17 mouse cellular contexts compared by ENCODE assay signal in genomic region chr14:117906361-117906760, GRCm38 (mm10).
DNase-seq lines count a peak whose midpoint lies in the region; ATAC-seq and TF ChIP-seq lines count a peak whose summit lies in the region.
"Had no signal": no experiment of that assay in that cellular context is flagged by ENCODE, and none has a peak within 500 bp of the region (broad histone marks: within the 10 kb centered on the region; RNA-seq: fewer than 3 reads in every experiment).

No protein-coding gene starts in this region.

- WGBS in forebrain, embryonic 10.5 days, result 72% methylated on average over 5 of the region's 5 CpGs
- WGBS in forebrain, postnatal 0 days, result 39% methylated on average over 5 of the region's 5 CpGs
- WGBS in midbrain, embryonic 11.5 days, result 48% methylated on average over 5 of the region's 5 CpGs
- WGBS in midbrain, postnatal 0 days, result 31% methylated on average over 5 of the region's 5 CpGs
- 61% methylated on average over 5 of the region's 5 CpGs for WGBS in limb, embryonic 10.5 days
- 23% methylated on average over 5 of the region's 5 CpGs for WGBS in neural tube, embryonic 14.5 days

- no peak for TF ChIP-seq CTCF in forebrain, postnatal 0 days (IDR thresholded peaks at IDR 0.05; ENCODE audit: low read depth)
- no peak for TF ChIP-seq CTCF in midbrain, postnatal 0 days (IDR thresholded peaks at IDR 0.05)
- no peak for TF ChIP-seq CTCF in gastrocnemius, adult 2 months (IDR thresholded peaks at IDR 0.05)

- H3K9ac ChIP-seq in forebrain, postnatal 0 days, result no peak overlapping the region
- H3K9ac ChIP-seq in midbrain, embryonic 11.5 days (ENCODE audit: low read length), result no peak overlapping the region
- no peak overlapping the region for H3K9ac ChIP-seq in midbrain, postnatal 0 days (replicated peaks; ENCODE audit: low read length, poor library complexity, severe bottlenecking)
- H3K9ac ChIP-seq in neural tube, embryonic 14.5 days (replicated peaks; ENCODE audit: low read depth, low read length), result no peak overlapping the region
- H3K9ac ChIP-seq: embryonic facial prominence, embryonic 13.5 days; liver, embryonic 15.5 days had no signal

- no peak for DNase-seq in forebrain, embryonic 10.5 days (ENCODE audit: extremely low spot score, low spot score)
- DNase-seq in forebrain, postnatal 0 days, result no peak
- peak; percentile 88 for DNase-seq in midbrain, embryonic 11.5 days (ENCODE audit: low spot score, missing footprints)
- DNase-seq in midbrain, postnatal 0 days (ENCODE audit: low spot score), result no peak
- DNase-seq in limb, embryonic 10.5 days (ENCODE audit: low spot score), result no peak
- no peak for DNase-seq in gastrocnemius, adult 2 months
- DNase-seq: adrenal gland, postnatal 10 days; cerebellum, adult 9-11 months; heart, postnatal 10 days; kidney, adult 2 months had no signal

- no peaks in the 10 kb centered on the region for H3K9me3 ChIP-seq in forebrain, embryonic 10.5 days
- no peaks in the 10 kb centered on the region for H3K9me3 ChIP-seq in forebrain, postnatal 0 days (ENCODE audit: low read length)
- H3K9me3 ChIP-seq in midbrain, embryonic 11.5 days (ENCODE audit: control insufficient read depth, low read length), result no peaks in the 10 kb centered on the region
- H3K9me3 ChIP-seq in midbrain, postnatal 0 days (ENCODE audit: low read length), result no peaks in the 10 kb centered on the region
- no peaks in the 10 kb centered on the region for H3K9me3 ChIP-seq in limb, embryonic 10.5 days (replicated peaks)
- no peaks in the 10 kb centered on the region for H3K9me3 ChIP-seq in neural tube, embryonic 14.5 days (ENCODE audit: control insufficient read depth, low read length)
- H3K9me3 ChIP-seq: embryonic facial prominence, embryonic 13.5 days; liver, embryonic 15.5 days had no signal

- H3K27ac ChIP-seq in forebrain, embryonic 10.5 days, result peak overlapping the region; percentile 62
- H3K27ac ChIP-seq in forebrain, postnatal 0 days (ENCODE audit: low read depth, low read length), result no peak overlapping the region
- no peak overlapping the region for H3K27ac ChIP-seq in midbrain, embryonic 11.5 days (ENCODE audit: low read depth, low read length)
- no peak overlapping the region for H3K27ac ChIP-seq in midbrain, postnatal 0 days (ENCODE audit: low read depth, low read length)
- 0 out of 2 replicates have a peak overlapping the region, but pooled peaks have one; percentile 30 for H3K27ac ChIP-seq in limb, embryonic 10.5 days
- H3K27ac ChIP-seq in neural tube, embryonic 14.5 days (ENCODE audit: low read depth, low read length), result no peak overlapping the region
- no peak overlapping the region for H3K27ac ChIP-seq in gastrocnemius, adult 2 months
- H3K27ac ChIP-seq: embryonic facial prominence, embryonic 13.5 days; liver, embryonic 15.5 days had no signal

- no peaks in the 10 kb centered on the region for H3K36me3 ChIP-seq in forebrain, embryonic 10.5 days (replicated peaks)
- no peaks in the 10 kb centered on the region for H3K36me3 ChIP-seq in forebrain, postnatal 0 days (ENCODE audit: insufficient read depth)
- no peaks in the 10 kb centered on the region for H3K36me3 ChIP-seq in midbrain, embryonic 11.5 days (ENCODE audit: control insufficient read depth, insufficient read depth, low read length)
- H3K36me3 ChIP-seq in midbrain, postnatal 0 days (ENCODE audit: insufficient read depth, low read length), result no peaks in the 10 kb centered on the region
- H3K36me3 ChIP-seq in limb, embryonic 10.5 days, result no peaks in the 10 kb centered on the region
- no peaks in the 10 kb centered on the region for H3K36me3 ChIP-seq in neural tube, embryonic 14.5 days (ENCODE audit: control insufficient read depth, insufficient read depth, low read length)
- H3K36me3 ChIP-seq: embryonic facial prominence, embryonic 13.5 days; liver, embryonic 15.5 days had no signal

- H3K4me1 ChIP-seq in forebrain, embryonic 10.5 days, result peaks cover 25% of the 10 kb centered on the region
- no peaks in the 10 kb centered on the region; the same call in 1 of the 2 replicates for H3K4me1 ChIP-seq in forebrain, postnatal 0 days (ENCODE audit: insufficient read depth)
- peaks cover 10% of the 10 kb centered on the region for H3K4me1 ChIP-seq in midbrain, embryonic 11.5 days (ENCODE audit: control insufficient read depth, insufficient read depth, low read length)
- H3K4me1 ChIP-seq in midbrain, postnatal 0 days (ENCODE audit: insufficient read depth, low read length), result 0 out of 2 replicates have a peak, but pooled peaks cover 7% of the 10 kb centered on the region
- H3K4me1 ChIP-seq in limb, embryonic 10.5 days, result peaks cover 17% of the 10 kb centered on the region
- H3K4me1 ChIP-seq in neural tube, embryonic 14.5 days (ENCODE audit: control insufficient read depth, insufficient read depth, low read length), result peaks cover 13% of the 10 kb centered on the region
- H3K4me1 ChIP-seq: liver, embryonic 15.5 days had no signal

- intact Hi-C loops in gastrocnemius, adult 2 months (cut with DNase I), result no loop called here

- no peak for ATAC-seq in forebrain, postnatal 0 days
- peak; percentile 43; the same call in 1 of the 2 replicates for ATAC-seq in midbrain, embryonic 11.5 days (ENCODE audit: low FRiP score)
- ATAC-seq in midbrain, postnatal 0 days (ENCODE audit: low FRiP score), result no peak
- ATAC-seq in neural tube, embryonic 14.5 days (ENCODE audit: low read depth), result peak; percentile 19; the same call in 1 of the 2 replicates
- no peak for ATAC-seq in frontal cortex, adult (ENCODE audit: low TSS enrichment)
- ATAC-seq: lung, postnatal 0 days; Patski had no signal

- no peak overlapping the region for H3K4me3 ChIP-seq in forebrain, embryonic 10.5 days
- no peak overlapping the region for H3K4me3 ChIP-seq in forebrain, postnatal 0 days (ENCODE audit: low read depth, low read length)
- H3K4me3 ChIP-seq in midbrain, embryonic 11.5 days (ENCODE audit: low read depth, low read length), result no peak overlapping the region
- no peak overlapping the region for H3K4me3 ChIP-seq in midbrain, postnatal 0 days (ENCODE audit: low read depth, low read length)
- H3K4me3 ChIP-seq in limb, embryonic 10.5 days, result no peak overlapping the region
- H3K4me3 ChIP-seq in neural tube, embryonic 14.5 days (ENCODE audit: low read depth, low read length), result no peak overlapping the region
- H3K4me3 ChIP-seq in gastrocnemius, adult 2 months, result no peak overlapping the region
- H3K4me3 ChIP-seq: embryonic facial prominence, embryonic 13.5 days; liver, embryonic 15.5 days had no signal

- no peak overlapping the region for H3K4me2 ChIP-seq in forebrain, postnatal 0 days (ENCODE audit: low read depth)
- H3K4me2 ChIP-seq in midbrain, embryonic 11.5 days, result no peak overlapping the region
- H3K4me2 ChIP-seq in midbrain, postnatal 0 days (ENCODE audit: low read depth, low read length, poor library complexity, severe bottlenecking), result no peak overlapping the region
- H3K4me2 ChIP-seq in neural tube, embryonic 14.5 days (ENCODE audit: low read depth, low read length), result no peak overlapping the region
- H3K4me2 ChIP-seq: embryonic facial prominence, embryonic 13.5 days; heart, embryonic 11.5 days; liver, embryonic 15.5 days had no signal

- no peaks in the 10 kb centered on the region for H3K27me3 ChIP-seq in forebrain, embryonic 10.5 days (ENCODE audit: poor library complexity, severe bottlenecking)
- no peaks in the 10 kb centered on the region for H3K27me3 ChIP-seq in forebrain, postnatal 0 days (ENCODE audit: insufficient read depth, low read length)
- no peaks in the 10 kb centered on the region for H3K27me3 ChIP-seq in midbrain, embryonic 11.5 days (ENCODE audit: control insufficient read depth, insufficient read depth, low read length)
- H3K27me3 ChIP-seq in midbrain, postnatal 0 days (ENCODE audit: insufficient read depth, low read length), result no peaks in the 10 kb centered on the region
- no peaks in the 10 kb centered on the region for H3K27me3 ChIP-seq in limb, embryonic 10.5 days (ENCODE audit: low read depth, poor library complexity, severe bottlenecking)
- no peaks in the 10 kb centered on the region for H3K27me3 ChIP-seq in neural tube, embryonic 14.5 days (ENCODE audit: control insufficient read depth, insufficient read depth, low read length)
- H3K27me3 ChIP-seq: embryonic facial prominence, embryonic 13.5 days; liver, embryonic 15.5 days; Patski had no signal

Comparison
In these comparisons a context has a peak if more than half of its experiments do, and no peak if none do; other contexts are left out.
1. H3K27ac ChIP-seq: peak in forebrain, embryonic 10.5 days (single experiment) and limb, embryonic 10.5 days (single experiment); none in forebrain, postnatal 0 days (single experiment), midbrain, embryonic 11.5 days (single experiment), midbrain, postnatal 0 days (single experiment), neural tube, embryonic 14.5 days (single experiment) and gastrocnemius, adult 2 months (single experiment).
2. ATAC-seq: peak in midbrain, embryonic 11.5 days (single experiment) and neural tube, embryonic 14.5 days (single experiment); none in forebrain, postnatal 0 days (single experiment), midbrain, postnatal 0 days (single experiment) and frontal cortex, adult (single experiment).